Mouse (Mus musculus) myocyte (in vitro differentiated cells): Measurements from ENCODE around the gene Tspan15. TPM values are rescaled to one million over a fixed set of nuclear protein-coding genes. Genes with fewer than 3 reads are reported as not detected.

Experiments used
- H3K27me3 ChIP-seq: one replicate; pipeline ENCODE4 v1.6.1; 2011; ENCODE audit not compliant: control insufficient read depth, insufficient read depth, insufficient read length
- H3K36me3 ChIP-seq: one replicate; pipeline ENCODE4 v1.6.1; 2011; ENCODE audit not compliant: control insufficient read depth, insufficient read depth
- H3K4me2 ChIP-seq: one replicate; pipeline ENCODE4 v1.6.1; 2011; ENCODE audit warnings: low read depth, control low read depth
- H3K4me3 ChIP-seq: one replicate; pipeline ENCODE4 v1.5.1; 2011; ENCODE audit warnings: mild to moderate bottlenecking, control low read depth, moderate library complexity
- H3K79me2 ChIP-seq: one replicate; pipeline ENCODE4 v1.6.1; 2011; ENCODE audit not compliant: control insufficient read depth, insufficient read depth
- H3ac ChIP-seq: one replicate; pipeline ENCODE4 v1.6.1; 2011; ENCODE audit not compliant: control insufficient read depth, insufficient read length
- CEBPB ChIP-seq: IDR thresholded peaks from 2 replicates; pipeline ENCODE4 v1.6.1; 2011; ENCODE audit warnings: mild to moderate bottlenecking, moderate library complexity; ENCODE audit not compliant: poor library complexity, insufficient read depth, severe bottlenecking
- E2F4 ChIP-seq: IDR thresholded peaks from one replicate; pipeline ENCODE4 v1.6.1; 2011; ENCODE audit warnings: mild to moderate bottlenecking, control low read depth, moderate library complexity; ENCODE audit not compliant: insufficient read depth
- MAX ChIP-seq: IDR thresholded peaks from one replicate; pipeline ENCODE4 v1.6.1; 2011; ENCODE audit warnings: low read depth, mild to moderate bottlenecking, control low read depth
- MYOD1 ChIP-seq, 3 experiments: IDR thresholded peaks; one replicate each; pipeline ENCODE4 v1.6.1; 2011; ENCODE audit warnings: control low read depth in 2 of 3, low read depth in 2 of 3, mild to moderate bottlenecking in 2 of 3, moderate library complexity in 1 of 3; ENCODE audit not compliant: insufficient read length in 2 of 3, control insufficient read depth in 1 of 3
- MYOG ChIP-seq, 3 experiments: IDR thresholded peaks; one replicate each; pipeline ENCODE4 v1.6.1; 2011; ENCODE audit warnings: control low read depth in 2 of 3, low read depth in 2 of 3, mild to moderate bottlenecking in 2 of 3; ENCODE audit not compliant: insufficient read length in 2 of 3, control insufficient read depth in 1 of 3, insufficient read depth in 1 of 3
- POLR2A ChIP-seq: IDR thresholded peaks from one replicate; pipeline ENCODE4 v1.6.1; 2011; ENCODE audit warnings: low read depth, mild to moderate bottlenecking, control low read depth, moderate library complexity; ENCODE audit not compliant: insufficient read length
- POLR2AphosphoS2 ChIP-seq: IDR thresholded peaks from one replicate; pipeline ENCODE4 v1.6.1; 2011; ENCODE audit warnings: low read depth, control low read depth; ENCODE audit not compliant: insufficient read length
- REST ChIP-seq: IDR thresholded peaks from one replicate; pipeline ENCODE4 v1.6.1; 2011; ENCODE audit warnings: mild to moderate bottlenecking, control low read depth, moderate library complexity; ENCODE audit not compliant: insufficient read depth, insufficient read length
- SRF ChIP-seq: IDR thresholded peaks from one replicate; pipeline ENCODE4 v1.6.1; 2011; ENCODE audit warnings: low read depth; ENCODE audit not compliant: control insufficient read depth, insufficient read length
- TCF12 ChIP-seq: IDR thresholded peaks from one replicate; pipeline ENCODE4 v1.6.1; 2011; ENCODE audit warnings: mild to moderate bottlenecking, control low read depth; ENCODE audit not compliant: poor library complexity, insufficient read depth, severe bottlenecking
- TCF3 ChIP-seq: IDR thresholded peaks from one replicate; pipeline ENCODE4 v1.6.1; 2011; ENCODE audit warnings: low read depth, control low read depth; ENCODE audit not compliant: insufficient read length
- USF1 ChIP-seq: IDR thresholded peaks from one replicate; pipeline ENCODE4 v1.6.1; 2011; ENCODE audit warnings: low read depth, mild to moderate bottlenecking, control low read depth, moderate library complexity
- polyA plus RNA-seq: library from polyadenylated mRNA; unstranded; fragments of >200 nt; fragmentation: generic; extraction: Trizol; gene quantifications from one replicate; pipeline ENCODE4 v1.2.1, GENCODE M21; 2012; ENCODE audit warnings: missing spikeins

Gene Tspan15
- polyA plus RNA-seq = 18.7 TPM

- TF ChIP-seq E2F4 (no peak), MYOG (IDR thresholded peaks at IDR 0.05; ENCODE audit: control insufficient read depth in 1 of 3, insufficient read depth in 1 of 3, insufficient read length in 2 of 3, low read depth in 2 of 3) (peak in 1 of 3 experiments; percentile 63), POLR2AphosphoS2 (peak; percentile 81), POLR2A (peak; percentile 91), REST (no peak), MYOD1 (IDR thresholded peaks at IDR 0.05; ENCODE audit: control insufficient read depth in 1 of 3, insufficient read length in 2 of 3, low read depth in 2 of 3) (peak in 1 of 3 experiments; percentile 3)
- H3ac ChIP-seq = no peak within 1 kb of the TSS
- H3K36me3 ChIP-seq = no peaks in the 10 kb centered on the region
- no peaks in the 10 kb centered on the region for H3K27me3 ChIP-seq
- H3K4me2 ChIP-seq = peak within 1 kb of the TSS; percentile 92
- H3K4me3 ChIP-seq = peak within 1 kb of the TSS; percentile 42
- H3K79me2 ChIP-seq = peaks cover 3% of the 10 kb centered on the region
These were observed at the start of gene Tspan15 for GRCm38 (mm10) chr10:62230708-62231394. Tspan15 (minus strand) TSS chr10:62231251.

GRCm38 (mm10) chr10:62279671-62280070 is 48.6 kb upstream of the Tspan15 start:
- Histone ChIP-seq H3K36me3 (peaks cover 32% of the 10 kb centered on the region), H3K4me2 (no peak overlapping the region), H3K79me2 (no peaks in the 10 kb centered on the region), H3K4me3 (no peak overlapping the region), H3K27me3 (no peaks in the 10 kb centered on the region), H3ac (no peak overlapping the region)
- TF ChIP-seq CEBPB (no peak), SRF (no peak), POLR2AphosphoS2 (no peak), E2F4 (no peak), MYOG (IDR thresholded peaks at IDR 0.05; ENCODE audit: control insufficient read depth in 1 of 3, insufficient read depth in 1 of 3, insufficient read length in 2 of 3, low read depth in 2 of 3) (no peak)

GRCm38 (mm10) chr10:62279066-62279465 is 48.0 kb upstream of the Tspan15 start:
- Histone ChIP-seq H3K79me2 (no peaks in the 10 kb centered on the region), H3K4me2 (no peak overlapping the region), H3K36me3 (peaks cover 31% of the 10 kb centered on the region), H3K27me3 (no peaks in the 10 kb centered on the region), H3ac (no peak overlapping the region), H3K4me3 (no peak overlapping the region)
- TF ChIP-seq USF1 = no peak
- TF ChIP-seq MAX = no peak
- no peak for TF ChIP-seq TCF12
- no peak for TF ChIP-seq REST

GRCm38 (mm10) chr10:62277499-62278293 is 46.6 kb upstream of the Tspan15 start:
- H3ac ChIP-seq = no peak overlapping the region
- H3K79me2 ChIP-seq = no peaks in the 10 kb centered on the region
- H3K4me3 ChIP-seq = no peak overlapping the region
- H3K36me3 ChIP-seq = peaks cover 22% of the 10 kb centered on the region
- TF ChIP-seq POLR2A (no peak), E2F4 (no peak), POLR2AphosphoS2 (no peak), TCF12 (no peak), MYOD1 (IDR thresholded peaks at IDR 0.05; ENCODE audit: control insufficient read depth in 1 of 3, insufficient read length in 2 of 3, low read depth in 2 of 3) (no peak), USF1 (no peak), CEBPB (no peak)
- no peaks in the 10 kb centered on the region for H3K27me3 ChIP-seq
- no peak overlapping the region for H3K4me2 ChIP-seq

- H3K36me3 ChIP-seq = peaks cover 20% of the 10 kb centered on the region
- no peaks in the 10 kb centered on the region for H3K27me3 ChIP-seq
- H3K4me2 ChIP-seq = no peak overlapping the region
- H3K4me3 ChIP-seq = no peak overlapping the region
- H3K79me2 ChIP-seq = no peaks in the 10 kb centered on the region
- no peak overlapping the region for H3ac ChIP-seq
- TF ChIP-seq POLR2AphosphoS2 = no peak
- no peak for TF ChIP-seq MAX
- TF ChIP-seq USF1 = no peak
- TF ChIP-seq TCF12 = no peak
- TF ChIP-seq MYOG (IDR thresholded peaks at IDR 0.05; ENCODE audit: control insufficient read depth in 1 of 3, insufficient read depth in 1 of 3, insufficient read length in 2 of 3, low read depth in 2 of 3) = no peak
- TF ChIP-seq SRF = no peak
- no peak for TF ChIP-seq TCF3
These were observed 44.2 kb upstream of the Tspan15 start for GRCm38 (mm10) chr10:62275235-62275634.
